Mouse (Mus musculus): ENCODE measurements around the gene Usp35. TPM values are rescaled to one million over a fixed set of nuclear protein-coding genes. Genes with fewer than 3 reads are reported as not detected.

Usp35 gene
- total and polyA plus RNA-seq, 3 experiments: 0.09 to 1.1 TPM; not detected in 1

DNA sequence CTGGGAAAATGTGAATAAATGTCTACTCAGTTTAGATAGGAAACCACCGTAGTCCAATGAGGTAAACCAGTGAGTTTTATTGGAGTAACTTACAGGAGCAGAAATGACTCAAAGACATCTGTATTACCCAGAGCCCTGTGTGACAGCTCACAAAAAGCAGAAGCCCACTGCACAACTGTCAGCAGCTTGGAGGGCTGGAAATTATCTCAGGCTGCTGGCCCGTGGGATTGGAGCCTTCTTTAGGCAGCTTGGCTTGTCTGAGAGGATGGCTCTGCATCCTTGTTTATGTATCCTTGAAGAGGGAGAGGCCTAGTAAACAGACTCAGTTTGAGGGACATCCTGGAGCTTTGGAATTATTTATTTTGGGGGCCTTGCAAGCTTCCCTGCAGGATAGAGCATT lies 11.1 kb upstream of the Usp35 start:
- Histone ChIP-seq H3K9me3 (replicated peaks) (no peaks in the 10 kb centered on the region), H3K4me3 (ENCODE audit: low read depth, low read length) (no peak overlapping the region), H3K27me3 (ENCODE audit: insufficient read depth, low read length) (peaks cover 12% of the 10 kb centered on the region), H3K4me1 (ENCODE audit: insufficient read depth, low read depth, low read length) (peaks cover 57% of the 10 kb centered on the region), H3K36me3 (replicated peaks) (no peaks in the 10 kb centered on the region)
- DNase-seq (ENCODE audit: low spot score): no peak
- ATAC-seq (ENCODE audit: extremely low read depth, insufficient number of reproducible peaks, low FRiP score, poor library complexity, severe bottlenecking): no peak
- TF ChIP-seq CTCF (IDR thresholded peaks at IDR 0.05; ENCODE audit: low read depth, low read length) (no peak), GATA2 (IDR thresholded peaks at IDR 0.05; ENCODE audit: borderline replicate concordance, low read depth, low read length) (no peak), TAL1 (conservative IDR thresholded peaks at IDR 0.05; ENCODE audit: low read depth, low read length) (no peak), POLR2AphosphoS5 (IDR thresholded peaks at IDR 0.05; ENCODE audit: insufficient replicate concordance, low read depth, low read length) (no peak), GATA1 (IDR thresholded peaks at IDR 0.05; ENCODE audit: borderline replicate concordance, low read length) (no peak)

- H3K9me3 ChIP-seq (replicated peaks): no peaks in the 10 kb centered on the region
- DNase-seq (ENCODE audit: low spot score) (no peak), ATAC-seq (ENCODE audit: extremely low read depth, insufficient number of reproducible peaks, low FRiP score, poor library complexity, severe bottlenecking) (peak; percentile 43; the same call in 1 of the 2 replicates)
- H3K36me3 ChIP-seq (replicated peaks): no peaks in the 10 kb centered on the region
- peaks cover 3% of the 10 kb centered on the region; the same call in 1 of the 2 replicates for H3K27me3 ChIP-seq (ENCODE audit: insufficient read depth, low read length)
- H3K4me3 ChIP-seq (ENCODE audit: low read depth, low read length): no peak overlapping the region; the same call in 1 of the 2 replicates
- H3K4me1 ChIP-seq (ENCODE audit: insufficient read depth, low read depth, low read length): peaks cover 54% of the 10 kb centered on the region
- TF ChIP-seq TAL1 (conservative IDR thresholded peaks at IDR 0.05; ENCODE audit: low read depth, low read length) (peak; percentile 60), POLR2AphosphoS5 (IDR thresholded peaks at IDR 0.05; ENCODE audit: insufficient replicate concordance, low read depth, low read length) (no peak)
Measured at GRCm38 (mm10) chr7:97340907-97341849, 9.4 kb upstream of the Usp35 start.

DNA sequence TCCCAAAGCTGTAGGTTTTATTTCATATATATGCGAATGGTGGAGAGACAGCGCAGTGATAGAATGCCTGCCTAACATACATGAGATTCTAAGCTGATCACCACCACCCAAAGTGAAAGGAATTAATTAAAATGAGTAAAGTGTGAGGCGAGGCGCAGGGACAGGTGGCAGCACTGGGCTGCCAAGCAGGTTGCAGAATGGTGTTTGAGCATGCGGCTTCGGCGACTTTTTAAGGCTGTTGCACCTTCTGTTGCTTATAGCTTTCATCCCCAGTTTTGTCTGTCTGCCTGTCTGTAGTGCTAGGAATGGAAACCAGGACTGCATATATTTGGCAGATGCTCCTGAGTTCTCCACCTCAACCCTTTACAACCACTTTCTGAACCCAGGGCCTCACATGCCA lies 7.8 kb upstream of the Usp35 start:
- H3K9me3 ChIP-seq (replicated peaks): no peaks in the 10 kb centered on the region
- H3K27me3 ChIP-seq (ENCODE audit: insufficient read depth, low read length): no peaks in the 10 kb centered on the region
- H3K4me3 ChIP-seq (ENCODE audit: low read depth, low read length): no peak overlapping the region
- TF ChIP-seq CTCF (IDR thresholded peaks at IDR 0.05; ENCODE audit: low read depth, low read length) (no peak), POLR2AphosphoS5 (IDR thresholded peaks at IDR 0.05; ENCODE audit: insufficient replicate concordance, low read depth, low read length) (no peak), GATA1 (IDR thresholded peaks at IDR 0.05; ENCODE audit: borderline replicate concordance, low read length) (no peak), TAL1 (conservative IDR thresholded peaks at IDR 0.05; ENCODE audit: low read depth, low read length) (no peak), GATA2 (IDR thresholded peaks at IDR 0.05; ENCODE audit: borderline replicate concordance, low read depth, low read length) (no peak)
- ATAC-seq (ENCODE audit: extremely low read depth, insufficient number of reproducible peaks, low FRiP score, poor library complexity, severe bottlenecking): no peak
- peaks cover 51% of the 10 kb centered on the region for H3K4me1 ChIP-seq (ENCODE audit: insufficient read depth, low read depth, low read length)
- DNase-seq (ENCODE audit: low spot score): no peak
- no peaks in the 10 kb centered on the region for H3K36me3 ChIP-seq (replicated peaks)

DNA sequence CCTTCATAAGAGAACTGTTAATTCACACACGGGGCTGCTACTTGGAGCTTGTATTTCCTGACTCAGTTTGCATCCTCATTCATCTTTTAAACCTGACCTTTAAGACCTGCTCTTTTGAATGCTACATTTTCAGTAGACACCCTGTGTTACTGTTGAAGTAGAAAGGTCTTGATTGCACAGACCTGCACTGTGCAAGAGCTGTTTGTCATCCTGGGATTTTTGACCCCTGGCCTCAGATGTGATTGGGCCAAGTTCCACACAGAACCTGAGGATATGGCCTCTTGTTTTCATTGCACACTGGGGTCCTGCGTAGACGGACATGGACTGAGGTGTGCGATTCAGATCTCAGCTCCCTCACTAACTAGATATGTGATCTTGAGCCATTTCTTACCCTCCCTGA lies 6.8 kb upstream of the Usp35 start:
- no peak for ATAC-seq (ENCODE audit: extremely low read depth, insufficient number of reproducible peaks, low FRiP score, poor library complexity, severe bottlenecking)

GRCm38 (mm10) chr7:97336678-97337077 lies 4.9 kb upstream of the Usp35 start:
- TF ChIP-seq CTCF (IDR thresholded peaks at IDR 0.05; ENCODE audit: low read depth, low read length): no peak
- no peak for TF ChIP-seq TAL1 (conservative IDR thresholded peaks at IDR 0.05; ENCODE audit: low read depth, low read length)
- no peak for TF ChIP-seq GATA1 (IDR thresholded peaks at IDR 0.05; ENCODE audit: borderline replicate concordance, low read length)
- no peak for TF ChIP-seq GATA2 (IDR thresholded peaks at IDR 0.05; ENCODE audit: borderline replicate concordance, low read depth, low read length)
- TF ChIP-seq POLR2AphosphoS5 (IDR thresholded peaks at IDR 0.05; ENCODE audit: insufficient replicate concordance, low read depth, low read length): no peak
- ATAC-seq (ENCODE audit: extremely low read depth, insufficient number of reproducible peaks, low FRiP score, poor library complexity, severe bottlenecking) (no peak), DNase-seq (ENCODE audit: low spot score) (no peak)
- Histone ChIP-seq H3K9me3 (replicated peaks) (no peaks in the 10 kb centered on the region), H3K4me1 (ENCODE audit: insufficient read depth, low read depth, low read length) (peaks cover 49% of the 10 kb centered on the region), H3K36me3 (replicated peaks) (no peaks in the 10 kb centered on the region), H3K27me3 (ENCODE audit: insufficient read depth, low read length) (no peaks in the 10 kb centered on the region; the same call in 1 of the 2 replicates), H3K4me3 (ENCODE audit: low read depth, low read length) (no peak overlapping the region)

More for the DNA sequence above, 6.8 kb upstream of the Usp35 start:
- no peak for DNase-seq (ENCODE audit: low spot score)
- TF ChIP-seq GATA1 (IDR thresholded peaks at IDR 0.05; ENCODE audit: borderline replicate concordance, low read length) (no peak), CTCF (IDR thresholded peaks at IDR 0.05; ENCODE audit: low read depth, low read length) (no peak), POLR2AphosphoS5 (IDR thresholded peaks at IDR 0.05; ENCODE audit: insufficient replicate concordance, low read depth, low read length) (no peak), TAL1 (conservative IDR thresholded peaks at IDR 0.05; ENCODE audit: low read depth, low read length) (no peak), GATA2 (IDR thresholded peaks at IDR 0.05; ENCODE audit: borderline replicate concordance, low read depth, low read length) (no peak)
- Histone ChIP-seq H3K4me3 (ENCODE audit: low read depth, low read length) (no peak overlapping the region), H3K9me3 (replicated peaks) (no peaks in the 10 kb centered on the region), H3K4me1 (ENCODE audit: insufficient read depth, low read depth, low read length) (peaks cover 51% of the 10 kb centered on the region), H3K36me3 (replicated peaks) (no peaks in the 10 kb centered on the region), H3K27me3 (ENCODE audit: insufficient read depth, low read length) (no peaks in the 10 kb centered on the region)

GRCm38 (mm10) chr7:97334406-97334805 lies 2.6 kb upstream of the Usp35 start:
- H3K36me3 ChIP-seq (replicated peaks): no peaks in the 10 kb centered on the region
- peaks cover 19% of the 10 kb centered on the region for H3K27me3 ChIP-seq (ENCODE audit: insufficient read depth, low read length)
- H3K4me3 ChIP-seq (ENCODE audit: low read depth, low read length): no peak overlapping the region
- peaks cover 51% of the 10 kb centered on the region for H3K4me1 ChIP-seq (ENCODE audit: insufficient read depth, low read depth, low read length)
- no peaks in the 10 kb centered on the region for H3K9me3 ChIP-seq (replicated peaks)
- no peak for TF ChIP-seq POLR2AphosphoS5 (IDR thresholded peaks at IDR 0.05; ENCODE audit: insufficient replicate concordance, low read depth, low read length)
- no peak for TF ChIP-seq GATA2 (IDR thresholded peaks at IDR 0.05; ENCODE audit: borderline replicate concordance, low read depth, low read length)
- no peak for TF ChIP-seq CTCF (IDR thresholded peaks at IDR 0.05; ENCODE audit: low read depth, low read length)
- TF ChIP-seq GATA1 (IDR thresholded peaks at IDR 0.05; ENCODE audit: borderline replicate concordance, low read length): no peak
- no peak for TF ChIP-seq TAL1 (conservative IDR thresholded peaks at IDR 0.05; ENCODE audit: low read depth, low read length)
- ATAC-seq (ENCODE audit: extremely low read depth, insufficient number of reproducible peaks, low FRiP score, poor library complexity, severe bottlenecking): no peak
- no peak for DNase-seq (ENCODE audit: low spot score)

Measured in G1E (cell line).